Mouse (Mus musculus): ENCODE measurements around the gene Tns1. TPM values are rescaled to one million over a fixed set of nuclear protein-coding genes. Genes with fewer than 3 reads are reported as not detected.
A peak's percentile ranks its signal among the peaks of the same experiment; 100 is the strongest.
"Not testable (repeated sequence)": the region's sequence is repeated elsewhere in the genome, so short reads cannot be mapped to it uniquely, and the experiment has no call there.

The Tns1 gene
- 7.9 and 15.1 TPM in 2 replicates for polyA plus RNA-seq (2012; rRNA removed)

- peak; percentile 71 for DNase-seq (ENCODE audit: low read depth)
- TF ChIP-seq POLR2A (IDR thresholded peaks at IDR 0.05; ENCODE audit: borderline replicate concordance, extremely low read depth, insufficient read depth, insufficient read length, poor library complexity, severe bottlenecking) (no peak), CTCF (IDR thresholded peaks at IDR 0.05; ENCODE audit: borderline replicate concordance, extremely low read depth, insufficient read depth, insufficient read length) (no peak)
Observed at GRCm38 (mm10) chr1:74124021-74124981, at the start of gene Tns1. TSS of gene Tns1 (minus strand) at chr1:74124449.

- no peak for DNase-seq (ENCODE audit: low read depth)
- TF ChIP-seq CTCF (IDR thresholded peaks at IDR 0.05; ENCODE audit: borderline replicate concordance, extremely low read depth, insufficient read depth, insufficient read length) = no peak
- no peak for TF ChIP-seq POLR2A (IDR thresholded peaks at IDR 0.05; ENCODE audit: borderline replicate concordance, extremely low read depth, insufficient read depth, insufficient read length, poor library complexity, severe bottlenecking)
Observed at GRCm38 (mm10) chr1:74172722-74173121, 48.5 kb upstream of the Tns1 start.

DNA sequence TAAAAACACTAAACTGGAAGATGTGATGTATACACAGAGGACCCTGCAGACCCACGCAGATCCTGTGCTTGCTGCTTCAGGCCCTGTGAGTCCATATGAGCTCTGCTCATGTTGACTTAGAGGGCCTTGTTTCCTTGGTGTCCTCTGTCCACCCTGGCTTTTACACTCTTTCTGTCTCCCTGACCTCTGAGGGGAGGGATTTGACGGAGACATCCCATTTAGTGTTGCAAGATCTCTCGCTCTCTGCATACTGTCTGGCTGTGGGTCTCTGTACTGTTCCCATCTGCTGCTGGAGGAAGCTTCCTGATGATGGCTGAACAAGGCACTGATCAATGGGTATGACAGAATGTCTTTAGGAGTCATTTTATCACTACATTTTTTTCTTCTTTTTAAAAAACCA is 45.5 kb upstream of the Tns1 start:
- TF ChIP-seq POLR2A (IDR thresholded peaks at IDR 0.05; ENCODE audit: borderline replicate concordance, extremely low read depth, insufficient read depth, insufficient read length, poor library complexity, severe bottlenecking) = no peak
- TF ChIP-seq CTCF (IDR thresholded peaks at IDR 0.05; ENCODE audit: borderline replicate concordance, extremely low read depth, insufficient read depth, insufficient read length) = no peak
- DNase-seq (ENCODE audit: low read depth) = no peak

- DNase-seq (ENCODE audit: low read depth) = no peak
- no peak for TF ChIP-seq POLR2A (IDR thresholded peaks at IDR 0.05; ENCODE audit: borderline replicate concordance, extremely low read depth, insufficient read depth, insufficient read length, poor library complexity, severe bottlenecking)
- no peak for TF ChIP-seq CTCF (IDR thresholded peaks at IDR 0.05; ENCODE audit: borderline replicate concordance, extremely low read depth, insufficient read depth, insufficient read length)
Observed at GRCm38 (mm10) chr1:74167136-74167535, 42.9 kb upstream of the Tns1 start.

GRCm38 (mm10) chr1:74160036-74160435 is 35.8 kb upstream of the Tns1 start:
- TF ChIP-seq CTCF (IDR thresholded peaks at IDR 0.05; ENCODE audit: borderline replicate concordance, extremely low read depth, insufficient read depth, insufficient read length) (no peak), POLR2A (IDR thresholded peaks at IDR 0.05; ENCODE audit: borderline replicate concordance, extremely low read depth, insufficient read depth, insufficient read length, poor library complexity, severe bottlenecking) (no peak)
- no peak for DNase-seq (ENCODE audit: low read depth)

DNA sequence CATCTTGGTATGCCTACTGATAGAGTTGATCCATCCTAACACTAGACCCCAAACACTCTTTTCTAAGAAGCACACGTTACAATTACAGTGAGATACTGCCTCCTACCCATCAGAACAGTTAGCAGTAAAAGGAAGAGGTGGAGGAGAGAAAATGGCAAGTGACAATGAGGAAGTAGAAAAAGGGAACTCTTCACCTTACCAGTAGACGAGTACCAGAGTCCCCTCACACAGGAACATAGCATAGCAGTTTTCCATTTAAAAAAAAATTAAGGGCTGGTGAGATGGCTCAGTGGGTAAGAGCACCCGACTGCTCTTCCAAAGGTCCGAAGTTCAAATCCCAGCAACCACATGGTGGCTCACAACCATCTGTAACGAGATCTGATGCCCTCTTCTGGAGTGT is 35.4 kb upstream of the Tns1 start:
- DNase-seq (ENCODE audit: low read depth) = not testable (repeated sequence)

- no peak for TF ChIP-seq POLR2A (IDR thresholded peaks at IDR 0.05; ENCODE audit: borderline replicate concordance, extremely low read depth, insufficient read depth, insufficient read length, poor library complexity, severe bottlenecking)
- DNase-seq (ENCODE audit: low read depth) = peak; percentile 35
Observed at GRCm38 (mm10) chr1:74156381-74156910, 32.2 kb upstream of the Tns1 start.

DNA sequence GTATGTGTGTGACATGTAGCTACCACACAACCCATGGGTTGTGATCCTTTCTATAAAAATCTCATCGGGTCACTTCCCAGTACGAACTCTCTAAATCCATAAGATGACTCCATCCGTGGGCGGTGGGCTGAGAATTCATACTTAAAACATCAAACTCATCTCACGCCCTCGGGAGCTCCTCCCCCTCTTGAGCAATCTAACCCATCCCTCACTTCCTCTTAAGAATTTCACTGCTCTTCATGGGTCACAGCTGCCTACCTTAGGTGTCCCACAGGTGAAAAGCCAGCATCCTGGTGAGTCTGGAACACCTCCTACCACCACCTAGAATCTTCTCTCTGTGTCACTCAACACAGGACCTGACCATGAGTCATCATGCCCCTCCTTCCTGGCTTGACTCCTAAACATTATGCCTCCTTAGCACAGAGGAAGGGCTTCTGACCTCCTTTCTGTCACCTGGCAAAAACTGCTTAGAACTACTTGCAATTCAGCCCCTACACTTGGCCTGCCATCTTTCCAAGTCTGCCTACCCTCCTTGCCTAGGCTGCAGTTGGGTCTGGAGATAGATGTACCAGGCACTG is 31.3 kb upstream of the Tns1 start:
- TF ChIP-seq POLR2A (IDR thresholded peaks at IDR 0.05; ENCODE audit: borderline replicate concordance, extremely low read depth, insufficient read depth, insufficient read length, poor library complexity, severe bottlenecking) (no peak), CTCF (IDR thresholded peaks at IDR 0.05; ENCODE audit: borderline replicate concordance, extremely low read depth, insufficient read depth, insufficient read length) (no peak)
- no peak for DNase-seq (ENCODE audit: low read depth)

- no peak for TF ChIP-seq POLR2A (IDR thresholded peaks at IDR 0.05; ENCODE audit: borderline replicate concordance, extremely low read depth, insufficient read depth, insufficient read length, poor library complexity, severe bottlenecking)
- TF ChIP-seq CTCF (IDR thresholded peaks at IDR 0.05; ENCODE audit: borderline replicate concordance, extremely low read depth, insufficient read depth, insufficient read length) = no peak
- DNase-seq (ENCODE audit: low read depth) = no peak
Observed at GRCm38 (mm10) chr1:74153461-74154184, 29.4 kb upstream of the Tns1 start, which contains the start of gene Cxcr2. TSS of gene Cxcr2 (plus strand) at chr1:74153989.

DNA sequence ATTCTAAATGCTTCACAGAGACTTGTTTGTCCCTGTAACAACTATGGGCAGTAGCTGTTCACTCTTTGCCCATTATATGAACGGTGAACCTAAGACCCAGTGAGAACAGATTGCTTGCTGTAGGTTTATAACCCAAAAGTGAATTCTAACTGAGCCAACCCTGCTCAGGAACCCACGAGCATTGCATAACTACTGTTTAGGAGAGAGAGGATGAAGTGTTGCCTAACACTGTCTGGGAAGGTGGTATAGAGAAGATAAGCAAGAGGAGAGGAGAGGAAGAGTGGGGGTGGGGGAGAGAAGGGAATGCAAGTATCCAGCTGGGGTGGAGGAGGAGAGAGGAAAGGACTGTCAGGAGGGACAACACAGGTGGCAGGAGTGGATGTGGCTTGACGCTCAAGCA is 26.8 kb upstream of the Tns1 start:
- no peak for TF ChIP-seq POLR2A (IDR thresholded peaks at IDR 0.05; ENCODE audit: borderline replicate concordance, extremely low read depth, insufficient read depth, insufficient read length, poor library complexity, severe bottlenecking)
- DNase-seq (ENCODE audit: low read depth) = no peak

- no peak for DNase-seq (ENCODE audit: low read depth)
- no peak for TF ChIP-seq CTCF (IDR thresholded peaks at IDR 0.05; ENCODE audit: borderline replicate concordance, extremely low read depth, insufficient read depth, insufficient read length)
- no peak for TF ChIP-seq POLR2A (IDR thresholded peaks at IDR 0.05; ENCODE audit: borderline replicate concordance, extremely low read depth, insufficient read depth, insufficient read length, poor library complexity, severe bottlenecking)
Observed at GRCm38 (mm10) chr1:74150101-74150500, 25.9 kb upstream of the Tns1 start.
